Mouse (Mus musculus) lung, postnatal 10 days (tissue): ENCODE measurements around the gene Uaca.

Experiments used
- DNase-seq: peaks from one replicate; pipeline ENCODE4 v3.0.0; 2021

Uaca gene

DNA sequence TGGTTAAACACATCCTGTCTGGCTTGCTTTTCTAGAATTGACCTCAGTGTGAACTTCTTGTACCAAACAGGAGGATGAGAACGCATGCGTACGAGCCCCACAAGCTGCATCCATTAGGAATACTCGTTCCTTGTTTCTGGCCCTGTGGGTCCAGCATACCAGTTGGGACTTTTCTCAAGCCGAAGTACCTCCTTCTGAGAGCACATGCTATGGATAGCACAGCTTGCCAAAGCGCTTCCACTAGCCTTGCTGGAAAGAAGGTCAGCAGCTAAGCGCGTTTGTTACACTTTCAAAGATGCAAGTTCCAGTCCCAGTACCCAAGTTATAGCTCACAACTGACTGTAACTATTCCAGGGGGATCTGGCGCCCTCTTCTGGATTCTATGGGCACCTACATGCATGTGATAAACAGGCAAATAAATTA is 93.1 kb downstream of the Uaca start:
- peak; percentile 64 for DNase-seq

DNA sequence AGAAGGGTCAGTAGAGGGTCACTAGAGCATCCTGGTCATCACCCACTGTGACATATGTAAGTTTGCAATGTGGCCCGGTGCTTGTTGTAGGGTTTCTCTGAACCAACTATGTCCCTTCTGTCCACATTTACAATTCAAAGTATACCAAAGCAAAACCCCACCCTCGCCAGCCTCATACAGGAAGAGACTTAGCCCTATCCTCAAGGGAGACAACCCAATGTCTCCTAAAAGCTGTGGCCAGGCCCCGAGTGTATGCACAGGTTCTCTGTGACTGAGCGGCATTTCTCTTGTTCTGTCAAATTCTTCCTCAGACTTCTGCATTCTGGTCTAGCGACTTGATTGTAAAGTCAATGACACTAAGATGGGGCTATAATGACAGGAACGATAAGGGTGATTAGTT is 99.2 kb downstream of the Uaca start:
- no peak for DNase-seq

DNA sequence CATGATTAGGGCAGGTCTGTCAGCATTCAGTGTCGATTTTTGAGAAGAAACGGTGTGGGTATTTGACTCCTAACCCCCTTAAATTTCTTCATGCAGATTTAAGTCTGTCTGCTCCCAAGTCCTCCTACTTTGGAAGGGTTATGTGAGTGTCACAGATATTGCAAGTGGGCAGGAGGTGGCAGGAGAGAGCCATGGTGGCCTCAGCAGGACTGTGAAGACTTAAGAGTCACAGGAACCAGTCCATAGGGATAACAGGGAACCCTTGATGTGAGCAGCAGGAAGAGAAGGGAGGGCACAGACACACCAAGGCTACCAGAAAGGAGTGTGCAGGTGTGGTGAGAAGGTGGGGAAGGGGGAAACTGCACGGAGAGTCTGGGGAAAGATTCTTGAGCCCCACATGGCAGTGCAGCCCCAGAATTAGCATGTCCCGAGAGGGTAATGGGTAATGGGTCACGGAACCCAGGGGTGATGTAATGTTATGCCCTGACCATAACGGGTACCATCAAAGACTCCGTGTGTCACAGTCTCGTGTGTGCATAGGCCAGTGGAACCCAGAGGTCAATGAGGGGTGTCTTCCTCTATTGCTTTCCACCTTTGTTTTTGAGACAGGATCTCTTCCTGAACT is 101.3 kb downstream of the Uaca start:
- DNase-seq: peak; percentile 84

DNA sequence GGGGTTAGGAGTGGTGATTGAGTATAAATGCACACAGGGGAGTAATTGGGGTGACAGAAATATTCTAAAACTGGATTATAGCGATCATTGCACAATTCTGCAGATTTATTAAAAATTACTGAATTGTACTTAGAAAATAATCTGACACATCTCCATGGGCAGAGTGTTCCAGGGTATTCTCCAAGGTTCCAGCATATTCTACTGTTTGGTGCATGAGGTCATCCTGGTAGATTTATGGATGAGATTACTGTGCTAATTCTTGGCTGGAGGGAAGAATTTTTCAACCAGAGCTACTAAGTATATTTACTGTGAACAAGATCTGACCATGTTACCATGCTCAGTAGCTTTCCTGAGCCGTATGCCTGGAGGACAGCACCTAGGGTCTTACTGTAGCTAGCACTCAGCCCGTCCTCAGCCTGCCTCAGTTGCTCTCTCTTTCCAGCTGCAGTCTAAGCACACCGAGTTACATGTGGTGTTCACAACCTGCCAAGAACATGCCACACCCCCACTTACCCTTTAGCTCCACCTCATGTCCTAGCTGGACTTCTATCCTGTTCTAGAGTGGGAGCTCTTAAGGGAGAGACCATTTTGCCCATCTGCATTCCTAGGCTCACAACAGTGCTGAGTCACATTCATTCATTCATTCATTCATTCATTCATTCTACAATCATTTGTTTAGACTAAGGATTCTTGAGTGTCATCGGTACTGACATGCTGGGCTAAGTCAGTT is 104.1 kb downstream of the Uaca start:
- DNase-seq: no peak

DNA sequence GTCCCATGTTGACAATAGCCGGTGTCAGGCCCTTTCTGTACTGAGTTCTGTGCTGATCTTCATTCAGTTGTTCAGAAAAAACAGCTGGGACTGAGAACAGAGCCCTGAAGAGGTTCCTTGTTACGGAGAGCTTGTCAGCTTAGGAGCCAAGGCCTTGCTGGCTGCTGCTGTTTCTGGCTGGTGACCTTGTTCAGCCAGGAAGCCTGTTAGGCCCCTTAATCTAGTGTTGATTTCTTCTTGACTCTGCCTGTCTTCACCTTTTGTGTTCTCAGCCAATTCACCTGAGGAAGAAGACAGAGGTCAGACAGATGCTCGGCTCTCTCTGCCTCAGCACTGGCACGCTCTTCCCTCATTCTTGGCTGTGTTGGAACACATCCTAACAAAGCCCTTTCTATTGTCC is 104.9 kb downstream of the Uaca start:
- DNase-seq: no peak

DNA sequence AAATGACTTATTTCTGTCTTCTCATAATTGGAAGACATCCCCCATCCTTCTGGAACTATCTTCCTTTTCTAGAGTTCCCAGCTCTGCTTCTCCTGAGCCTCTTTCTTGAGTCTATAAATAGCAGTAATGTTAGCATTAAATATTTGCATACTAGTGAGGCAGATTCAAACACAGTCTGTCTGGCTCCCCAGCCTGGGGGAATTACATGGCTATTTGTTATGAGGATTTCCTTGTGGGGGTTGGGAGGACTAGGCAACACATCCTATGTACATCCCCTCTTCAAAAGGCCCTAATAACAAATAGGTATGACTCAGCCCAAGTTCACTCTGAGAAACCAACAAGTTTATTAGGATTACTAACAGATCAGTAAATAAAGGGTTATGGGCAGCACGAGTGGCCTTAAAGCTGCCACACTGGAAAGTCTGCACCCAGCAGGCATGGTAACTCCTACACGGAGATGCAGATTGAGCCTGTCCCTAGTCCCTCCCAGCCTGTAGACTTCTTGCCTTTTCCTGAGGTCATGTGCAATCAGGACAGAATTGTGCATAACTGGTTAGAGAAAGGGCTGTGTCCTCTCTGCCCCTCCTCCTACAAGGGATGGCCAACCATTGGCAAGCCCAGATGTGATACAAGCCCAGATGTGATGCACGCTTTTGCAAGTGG is 105.6 kb downstream of the Uaca start:
- peak; percentile 21 for DNase-seq

DNA sequence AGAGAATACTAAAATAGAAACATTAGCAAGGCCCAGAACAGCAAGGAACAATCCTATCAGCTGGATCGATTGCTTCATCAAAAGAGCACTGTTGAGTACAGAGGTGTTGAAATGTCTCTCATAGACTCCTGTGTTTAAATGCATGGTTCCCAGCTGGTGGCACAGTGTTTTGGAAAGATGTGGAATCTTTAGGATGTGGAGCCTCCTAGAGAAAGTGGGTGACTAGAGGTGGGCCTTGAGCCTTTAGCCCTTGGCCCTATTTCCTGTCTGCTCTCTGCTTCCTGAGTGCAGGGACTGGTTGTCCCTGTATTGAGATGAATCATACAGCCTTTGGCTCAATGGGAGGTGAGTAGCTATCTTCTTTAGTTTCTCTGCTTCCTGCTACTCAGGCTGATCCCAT is 117.9 kb downstream of the Uaca start:
- no peak for DNase-seq

DNA sequence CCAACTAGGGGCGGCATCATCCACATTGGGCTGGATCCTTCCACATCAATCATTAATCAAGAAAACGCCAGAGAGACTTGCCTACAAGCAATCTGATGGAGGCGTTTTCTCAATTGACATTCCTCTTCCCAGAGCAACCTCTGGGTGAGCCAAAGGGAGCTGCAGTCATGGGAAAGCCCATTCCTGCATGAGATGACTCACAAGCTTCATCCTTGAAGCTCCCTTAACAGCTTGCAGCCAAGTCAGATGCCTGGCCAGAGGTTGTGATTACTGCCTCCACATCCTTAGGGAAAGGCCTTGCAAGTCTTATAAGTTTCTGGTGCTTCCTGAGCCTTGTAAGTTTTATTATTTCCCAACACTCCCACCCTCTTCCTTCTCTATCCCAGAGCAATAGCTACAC is 119.3 kb downstream of the Uaca start:
- DNase-seq: no peak

DNA sequence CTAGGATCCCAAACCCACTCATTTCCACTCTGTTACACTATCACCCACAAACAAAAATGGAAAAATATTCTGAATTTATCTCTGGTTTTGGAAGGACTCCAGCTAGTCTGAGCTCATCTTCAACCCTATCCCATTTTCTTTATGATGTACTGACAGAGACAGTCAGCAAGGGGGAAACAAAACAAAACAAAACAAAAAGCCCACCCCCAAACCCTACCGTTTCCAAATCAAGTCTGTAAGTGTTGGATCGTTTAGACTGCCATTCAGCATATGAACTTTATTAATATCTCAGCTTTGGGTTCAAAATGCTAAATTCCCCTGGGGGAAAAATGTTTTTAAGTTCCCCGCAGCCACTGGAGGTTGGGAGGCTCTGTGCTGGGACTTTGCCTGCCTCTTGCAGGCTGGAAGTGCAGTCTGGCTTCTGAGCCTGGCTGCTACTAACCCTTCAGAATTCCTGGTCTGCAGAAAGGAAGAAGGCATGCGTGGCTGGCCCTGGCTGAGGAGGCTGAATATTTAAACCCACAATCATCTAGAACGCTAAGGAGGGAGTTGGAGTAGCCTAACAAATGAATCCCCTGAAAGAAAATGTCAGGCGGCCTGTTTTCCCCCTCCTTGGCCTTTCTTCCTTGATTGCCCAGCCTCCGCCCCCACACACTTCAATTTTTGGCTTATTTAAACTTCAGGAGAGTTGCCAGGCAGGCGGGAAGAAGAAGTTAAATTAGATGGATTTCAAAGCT is 125.8 kb downstream of the Uaca start:
- peak; percentile 36 for DNase-seq

DNA sequence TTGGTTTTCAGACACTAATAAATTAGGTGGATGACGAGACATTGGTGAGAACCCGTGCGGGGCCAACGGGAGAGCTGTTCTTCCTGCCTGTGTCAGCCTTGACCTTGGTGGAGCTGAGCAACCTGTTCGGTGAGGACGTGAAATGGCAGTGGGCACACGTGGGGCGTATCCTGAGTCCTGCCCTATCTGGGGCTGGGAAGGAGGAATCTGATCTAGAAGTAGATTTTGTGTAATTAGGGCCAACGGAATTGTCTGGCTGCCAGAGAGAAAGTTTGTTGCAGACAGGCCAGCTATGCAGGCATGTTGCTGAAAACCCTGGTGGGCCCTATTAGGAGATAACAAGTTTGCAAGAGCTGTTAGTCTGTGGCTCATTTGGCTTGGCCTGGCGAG is 126.3 kb downstream of the Uaca start:
- peak; percentile 14 for DNase-seq

DNA sequence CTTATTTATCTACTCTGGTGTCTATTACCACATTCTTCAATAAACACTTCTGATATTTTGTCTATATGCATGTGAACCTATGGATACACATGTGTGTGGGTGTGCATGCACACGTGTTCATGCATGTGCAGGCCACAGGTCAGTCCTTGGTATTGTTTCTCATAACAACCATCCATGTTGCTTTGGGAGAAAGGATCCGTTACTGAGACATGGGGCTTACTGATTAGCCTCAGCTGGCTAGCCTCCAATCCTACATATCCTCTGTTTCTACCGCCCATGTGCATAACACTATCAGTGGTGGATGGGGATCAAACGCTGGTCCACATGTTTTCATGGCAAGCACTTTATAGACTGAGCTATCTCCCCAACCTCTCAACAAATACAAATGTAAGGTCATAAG is 126.9 kb downstream of the Uaca start:
- DNase-seq: no peak

DNA sequence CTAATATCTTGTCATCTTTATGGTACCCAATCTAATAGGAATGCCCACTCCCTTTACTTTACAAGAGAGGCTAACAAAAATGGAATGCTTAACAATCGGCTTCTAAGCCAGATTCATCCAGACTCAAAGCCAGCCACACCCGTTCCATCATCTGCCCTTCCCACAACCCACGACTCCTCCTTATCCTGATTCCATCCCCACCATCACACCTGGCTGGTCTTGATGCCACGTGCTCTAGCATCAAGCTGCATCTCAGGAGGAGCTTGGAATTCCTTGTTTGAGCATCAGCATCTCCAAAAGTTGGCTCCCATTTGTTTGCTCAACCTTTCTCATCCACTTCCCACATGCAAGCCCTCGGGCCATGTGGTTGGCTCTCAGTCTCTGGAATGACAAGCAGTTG is 127.5 kb downstream of the Uaca start:
- no peak for DNase-seq

DNA sequence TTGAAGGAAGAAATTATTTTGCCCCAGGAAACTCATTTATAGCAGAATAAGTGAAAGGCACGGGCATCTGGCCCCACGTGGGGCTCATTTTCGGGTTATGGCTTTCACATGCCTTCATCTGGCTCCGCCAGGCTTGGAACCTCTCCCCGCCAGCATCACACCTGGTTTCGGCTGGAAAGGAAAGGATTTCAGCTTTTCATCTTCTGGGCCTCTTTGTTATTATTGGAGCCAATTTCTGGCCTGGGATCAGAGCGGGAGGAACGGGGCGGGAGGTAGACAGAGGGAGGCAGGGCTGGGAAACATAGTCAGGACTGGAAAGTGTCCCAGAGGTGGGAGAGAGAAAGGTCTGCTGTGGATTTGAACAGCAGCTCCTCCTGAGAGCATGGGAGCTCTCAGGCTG is 132.0 kb downstream of the Uaca start:
- DNase-seq: no peak

DNA sequence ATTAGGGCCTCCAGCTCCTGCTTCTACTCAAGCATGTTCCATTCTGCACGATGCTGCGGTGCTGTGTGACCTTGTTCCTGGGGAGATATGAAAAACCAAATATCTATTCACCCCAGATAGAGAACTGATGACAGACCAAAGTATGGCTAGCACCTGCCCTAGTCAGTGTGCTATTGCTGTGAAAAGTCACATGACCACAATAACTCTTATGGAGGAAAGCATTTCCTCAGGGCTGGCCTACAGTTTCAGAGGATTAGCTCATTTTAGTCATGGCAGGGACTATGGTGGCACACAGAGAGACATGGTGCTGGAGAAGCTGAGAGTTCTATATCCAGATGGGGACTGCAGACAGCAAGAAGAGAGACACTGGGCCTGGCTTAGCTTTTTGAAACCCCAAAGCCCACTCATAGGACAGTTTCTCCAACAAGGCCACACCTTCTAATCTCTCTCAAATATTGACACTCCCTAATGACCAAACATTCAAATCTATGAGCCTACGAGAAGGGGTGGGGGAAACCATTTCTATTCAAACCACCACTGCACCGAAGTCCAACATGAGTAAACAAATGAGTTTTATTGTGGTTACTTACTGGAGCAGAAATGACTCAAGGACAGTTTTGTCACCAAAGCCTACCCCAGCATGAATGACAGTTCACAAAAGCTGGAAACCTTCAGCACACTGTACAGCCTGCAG is 135.1 kb downstream of the Uaca start:
- DNase-seq: no peak
